ENCODE assay signal across 18 mouse cellular contexts in the genomic region with DNA sequence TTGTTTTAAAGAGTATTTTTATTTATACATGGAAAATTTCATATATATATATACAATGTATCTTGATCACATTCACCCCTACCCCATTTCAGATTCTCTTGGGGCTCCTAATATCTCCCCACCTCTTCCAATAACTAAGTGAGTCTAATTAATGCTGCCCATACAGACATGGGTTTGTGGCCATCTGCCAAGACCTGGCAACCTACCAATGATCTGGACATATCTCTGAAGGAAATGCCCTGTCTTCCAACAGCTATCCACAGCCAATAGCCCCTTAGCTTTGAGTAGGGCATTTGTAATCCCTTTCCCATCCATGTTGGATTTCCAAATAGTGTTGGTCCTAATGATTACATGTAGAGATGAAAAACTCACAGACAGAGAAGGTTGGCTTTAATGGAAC.
DNase-seq lines count a peak whose midpoint lies in the region; ATAC-seq lines count a peak whose summit lies in the region.
"Had no signal": no experiment of that assay in that cellular context is flagged by ENCODE, and none has a peak within 500 bp of the region (broad histone marks: within the 10 kb centered on the region; RNA-seq: fewer than 3 reads in every experiment).

No protein-coding gene starts in this region.

- no peaks in the 10 kb centered on the region for H3K27me3 ChIP-seq in kidney, embryonic 14.5 days (ENCODE audit: control insufficient read depth, insufficient read depth, low read length)
- H3K27me3 ChIP-seq: embryonic facial prominence, embryonic 13.5 days; heart, embryonic 15.5 days; liver, embryonic 12.5 days; lung, embryonic 15.5 days; neural tube, embryonic 12.5 days had no signal

- DNase-seq in kidney, adult 9 months, result peak; percentile 14
- peak; percentile 15 for DNase-seq in right cerebral cortex, postnatal 14 days
- DNase-seq in right cerebral cortex, postnatal 36 days (ENCODE audit: low spot score in 2 of 2), result no peak
- peak; percentile 19 for DNase-seq in cerebellum, adult 9-11 months
- DNase-seq in gastrocnemius, adult 18-20 months (ENCODE audit: low spot score), result no peak
- no peak for DNase-seq in layer of hippocampus, postnatal 25 days (ENCODE audit: extremely low spot score in 1 of 2, low spot score in 1 of 2)
- DNase-seq: forebrain, postnatal 0 days; heart, adult 18-20 months had no signal

- H3K36me3 ChIP-seq in kidney, embryonic 14.5 days (ENCODE audit: control insufficient read depth, insufficient read depth, low read length), result no peaks in the 10 kb centered on the region
- H3K36me3 ChIP-seq: embryonic facial prominence, embryonic 13.5 days; heart, embryonic 15.5 days; hindbrain, embryonic 10.5 days; liver, embryonic 12.5 days; lung, embryonic 15.5 days; neural tube, embryonic 12.5 days had no signal

- ATAC-seq in kidney, embryonic 14.5 days (ENCODE audit: low FRiP score, low TSS enrichment), result no peak
- ATAC-seq: forebrain, postnatal 0 days; inflammation-experienced regulatory T-cells, adult 6 months; liver, embryonic 12.5 days had no signal

- H3K4me3 ChIP-seq in kidney, embryonic 14.5 days (ENCODE audit: low read length), result no peak overlapping the region
- H3K4me3 ChIP-seq: embryonic facial prominence, embryonic 13.5 days; heart, embryonic 15.5 days; hindbrain, embryonic 10.5 days; layer of hippocampus, adult 2 months; liver, embryonic 12.5 days; lung, embryonic 15.5 days; neural tube, embryonic 12.5 days had no signal

- no peaks in the 10 kb centered on the region for H3K4me1 ChIP-seq in kidney, embryonic 14.5 days (ENCODE audit: control insufficient read depth, insufficient read depth, low read length)
- H3K4me1 ChIP-seq: heart, embryonic 15.5 days; hindbrain, embryonic 10.5 days; liver, embryonic 12.5 days; lung, embryonic 15.5 days; neural tube, embryonic 12.5 days had no signal

- H3K4me2 ChIP-seq in kidney, embryonic 14.5 days (replicated peaks; ENCODE audit: low read depth, low read length), result no peak overlapping the region
- H3K4me2 ChIP-seq: embryonic facial prominence, embryonic 13.5 days; heart, embryonic 15.5 days; liver, embryonic 12.5 days; lung, embryonic 15.5 days; neural tube, embryonic 12.5 days had no signal

- H3K27ac ChIP-seq in kidney, embryonic 14.5 days (ENCODE audit: low read depth, low read length), result no peak overlapping the region
- H3K27ac ChIP-seq: embryonic facial prominence, embryonic 13.5 days; heart, embryonic 15.5 days; hindbrain, embryonic 10.5 days; kidney, postnatal 0 days; layer of hippocampus, adult 2 months; liver, embryonic 12.5 days; lung, embryonic 15.5 days; neural tube, embryonic 12.5 days had no signal

- H3K9ac ChIP-seq in kidney, embryonic 14.5 days (ENCODE audit: low read depth, low read length), result no peak overlapping the region
- H3K9ac ChIP-seq: embryonic facial prominence, embryonic 13.5 days; forebrain, postnatal 0 days; heart, embryonic 15.5 days; liver, embryonic 12.5 days; lung, embryonic 15.5 days; neural tube, embryonic 12.5 days had no signal

- no peaks in the 10 kb centered on the region for H3K9me3 ChIP-seq in kidney, embryonic 14.5 days (ENCODE audit: control insufficient read depth, low read length)
- H3K9me3 ChIP-seq: embryonic facial prominence, embryonic 13.5 days; heart, embryonic 15.5 days; hindbrain, embryonic 10.5 days; liver, embryonic 12.5 days; lung, embryonic 15.5 days; neural tube, embryonic 12.5 days had no signal

Comparison
In these comparisons a context has a peak if more than half of its experiments do, and no peak if none do; other contexts are left out.
1. DNase-seq: peak in kidney, adult 9 months (single experiment), right cerebral cortex, postnatal 14 days (single experiment) and cerebellum, adult 9-11 months (single experiment); none in right cerebral cortex, postnatal 36 days (0 of 2), gastrocnemius, adult 18-20 months (single experiment) and layer of hippocampus, postnatal 25 days (0 of 2).